ENCODE assay signal across 9 mouse cellular contexts in genomic region chr8:90346880-90347535, GRCm38 (mm10). TPM values are rescaled to one million over a fixed set of nuclear protein-coding genes. Genes with fewer than 3 reads are reported as not detected.
DNase-seq lines count a peak whose midpoint lies in the region; ATAC-seq lines count a peak whose summit lies in the region.
"Had no signal": no experiment of that assay in that cellular context is flagged by ENCODE, and none has a peak within 500 bp of the region (broad histone marks: within the 10 kb centered on the region; RNA-seq: fewer than 3 reads in every experiment).

No protein-coding gene starts in this region.

- ATAC-seq in hindbrain, embryonic 12.5 days (ENCODE audit: low FRiP score), result 0 out of 2 replicates have a peak, but pooled peaks have one; percentile 11

- H3K4me3 ChIP-seq in hindbrain, embryonic 12.5 days, result peak overlapping the region; percentile 91
- H3K4me3 ChIP-seq: myocyte had no signal

- DNase-seq in heart, adult 11 months, result peak; percentile 87
- no peak for DNase-seq in heart, postnatal 36 days
- DNase-seq in embryo, embryonic 10.5 days (ENCODE audit: low spot score), result peak; percentile 40
- peak; percentile 4 for DNase-seq in lung, postnatal 14 days
- no peak for DNase-seq in gastrocnemius, postnatal 36 days
- no peak for DNase-seq in ovary, postnatal 14 days (ENCODE audit: low spot score)
- no peak for DNase-seq in urinary bladder, postnatal 25 days (ENCODE audit: low spot score)

- H3K4me2 ChIP-seq in hindbrain, embryonic 12.5 days (replicated peaks), result peak overlapping the region; percentile 75

- H3K4me1 ChIP-seq in hindbrain, embryonic 12.5 days, result peaks cover 35% of the 10 kb centered on the region

- H3K9ac ChIP-seq in hindbrain, embryonic 12.5 days, result peak overlapping the region; percentile 99

- intact Hi-C loops in heart, postnatal 36 days (cut with DNase I), result loop anchor here (5.0 kb wide), 1 partner anchor 345 kb away; no protein-coding TSS in a partner anchor
- intact Hi-C loops in gastrocnemius, postnatal 36 days (cut with DNase I), result no loop called here

- H3K27ac ChIP-seq in hindbrain, embryonic 12.5 days, result peak overlapping the region; percentile 98

- 1% methylated on average over 21 of the region's 21 CpGs for whole genome bisulfite sequencing in hindbrain, embryonic 12.5 days

- no peaks in the 10 kb centered on the region for H3K36me3 ChIP-seq in hindbrain, embryonic 12.5 days

- H3K9me3 ChIP-seq in hindbrain, embryonic 12.5 days (replicated peaks), result no peaks in the 10 kb centered on the region

- no peaks in the 10 kb centered on the region for H3K27me3 ChIP-seq in hindbrain, embryonic 12.5 days

RNA-seq across cellular contexts. Expression of gene Tox3, which starts 1.1 kb away (rescaled TPM):
- 1 to 10 TPM; 3.7 to 4.4 TPM for total RNA-seq in heart, postnatal 36 days (2021)
- polyA plus RNA-seq in hindbrain, embryonic 12.5 days (2016; fragmentation: Nextera tagmentation; extraction: Ambion mirVana), result 40.9 and 44.9 TPM in 2 replicates
- under 1 TPM in 1 of 2 experiments, not detected in 1; 0.23 TPM for total RNA-seq in gastrocnemius, postnatal 36 days (2021)
- polyA plus RNA-seq: myocyte had no signal

Comparison
In these comparisons a context has a peak if more than half of its experiments do, and no peak if none do; other contexts are left out.
1. DNase-seq: peak in heart, adult 11 months (single experiment), embryo, embryonic 10.5 days (single experiment) and lung, postnatal 14 days (single experiment); none in heart, postnatal 36 days (0 of 2), gastrocnemius, postnatal 36 days (0 of 2), ovary, postnatal 14 days (single experiment) and urinary bladder, postnatal 25 days (single experiment).